Mouse (Mus musculus): ENCODE measurements around the gene Tcaim. TPM values are rescaled to one million over a fixed set of nuclear protein-coding genes. Genes with fewer than 3 reads are reported as not detected.

The Tcaim gene
- 8.0 and 11.0 TPM in 2 replicates for polyA plus RNA-seq (2011; ENCODE audit: insufficient read depth, insufficient read length, low read depth, missing spikeins)

DNA sequence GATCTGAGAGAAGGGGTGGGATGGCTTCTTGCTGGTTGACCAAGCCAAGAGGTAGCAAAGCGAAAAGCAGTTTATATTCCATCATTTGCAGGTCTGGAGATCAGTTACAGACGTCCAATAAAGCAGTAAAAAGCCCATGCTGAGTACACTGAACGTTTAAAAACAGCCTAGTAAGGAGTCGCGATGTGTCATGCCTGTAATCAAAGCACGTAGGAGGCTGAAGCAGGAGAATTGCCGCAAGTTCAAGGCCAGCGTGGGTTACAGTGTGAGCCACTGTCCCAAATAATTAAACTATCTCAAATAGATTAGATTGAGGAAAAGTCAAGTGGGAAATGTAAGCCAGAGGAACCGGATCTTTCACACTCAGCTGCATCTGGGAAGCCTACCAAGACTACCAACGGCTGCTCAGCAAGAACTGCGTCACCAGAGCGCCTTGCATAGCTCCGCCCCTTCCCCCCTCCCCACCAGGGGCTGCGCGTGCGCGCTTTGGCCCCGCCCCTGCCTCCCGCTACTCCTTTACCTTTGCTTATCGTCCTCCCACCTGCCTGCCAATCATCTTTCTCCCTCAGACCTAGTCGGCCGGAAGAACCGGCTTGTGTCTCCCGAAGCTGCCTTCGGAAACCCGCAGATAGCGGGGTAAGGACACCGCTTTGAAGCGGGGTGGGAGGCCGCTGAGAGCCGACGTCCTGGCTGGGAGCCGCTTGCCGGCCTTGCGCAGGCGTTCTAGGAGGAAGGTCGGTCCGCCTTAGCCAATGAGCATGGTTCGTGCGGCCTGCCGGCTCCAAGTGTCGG is at the start of gene Tcaim:
Tcaim (plus strand) TSS at position 487 of the 792 bp plus-strand sequence.
- TF ChIP-seq EP300 (IDR thresholded peaks at IDR 0.05; ENCODE audit: insufficient read depth, low read depth, low read length), result no peak
- TF ChIP-seq POLR2A (IDR thresholded peaks at IDR 0.05; ENCODE audit: insufficient read depth, low read length), result peak; percentile 77
- TF ChIP-seq CTCF (IDR thresholded peaks at IDR 0.05; ENCODE audit: low read depth, low read length), result no peak
- Histone ChIP-seq H3K4me3 (ENCODE audit: low read depth, low read length) (peak within 1 kb of the TSS; percentile 84), H3K27ac (ENCODE audit: insufficient read depth, low read length) (no peak within 1 kb of the TSS; the same call in 1 of the 2 replicates), H3K9ac (ENCODE audit: low read depth, poor library complexity, severe bottlenecking) (peak within 1 kb of the TSS; percentile 71), H3K27me3 (ENCODE audit: control insufficient read depth, insufficient read depth, low read length, poor library complexity, severe bottlenecking) (no peaks in the 10 kb centered on the region), H3K9me3 (replicated peaks; ENCODE audit: control insufficient read depth, insufficient read depth, low read length, poor library complexity, severe bottlenecking) (no peaks in the 10 kb centered on the region), H3K36me3 (ENCODE audit: control insufficient read depth, insufficient read depth, low read length, poor library complexity, severe bottlenecking) (no peaks in the 10 kb centered on the region), H3K4me1 (ENCODE audit: control insufficient read depth, insufficient read depth, low read length) (no peaks in the 10 kb centered on the region)

- H3K9me3 ChIP-seq (replicated peaks; ENCODE audit: control insufficient read depth, insufficient read depth, low read length, poor library complexity, severe bottlenecking), result peaks cover 6% of the 10 kb centered on the region; the same call in 1 of the 2 replicates
- H3K27ac ChIP-seq (ENCODE audit: insufficient read depth, low read length), result no peak overlapping the region
- H3K27me3 ChIP-seq (ENCODE audit: control insufficient read depth, insufficient read depth, low read length, poor library complexity, severe bottlenecking), result no peaks in the 10 kb centered on the region
- no peaks in the 10 kb centered on the region for H3K36me3 ChIP-seq (ENCODE audit: control insufficient read depth, insufficient read depth, low read length, poor library complexity, severe bottlenecking)
- H3K4me1 ChIP-seq (ENCODE audit: control insufficient read depth, insufficient read depth, low read length), result no peaks in the 10 kb centered on the region
- no peak for TF ChIP-seq POLR2A (IDR thresholded peaks at IDR 0.05; ENCODE audit: insufficient read depth, low read length)
- no peak for TF ChIP-seq EP300 (IDR thresholded peaks at IDR 0.05; ENCODE audit: insufficient read depth, low read depth, low read length)
- TF ChIP-seq CTCF (IDR thresholded peaks at IDR 0.05; ENCODE audit: low read depth, low read length), result no peak
- H3K4me3 ChIP-seq (ENCODE audit: low read depth, low read length), result no peak overlapping the region
- H3K9ac ChIP-seq (ENCODE audit: low read depth, poor library complexity, severe bottlenecking), result no peak overlapping the region
Measured at GRCm38 (mm10) chr9:122757614-122758013, 47.7 kb upstream of the Tcaim start.

DNA sequence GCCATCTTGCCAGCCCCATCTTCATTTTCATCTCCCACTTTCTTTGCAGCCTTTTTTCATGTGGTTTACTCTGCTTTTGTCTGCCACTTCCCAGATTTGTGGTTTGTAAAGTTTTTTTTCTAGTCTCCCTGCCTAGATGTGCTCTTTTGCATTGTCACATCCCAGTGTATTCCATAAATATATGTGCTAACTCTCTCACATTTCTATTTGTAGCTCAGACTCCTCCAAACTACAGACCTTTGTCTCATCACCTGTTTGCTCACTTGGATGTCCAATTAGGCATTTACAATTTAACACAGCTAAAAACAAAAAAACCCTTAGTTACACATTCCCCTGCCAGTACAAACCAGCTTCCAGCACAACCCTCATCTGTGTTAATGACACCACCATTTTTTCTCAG is 45.2 kb upstream of the Tcaim start:
- TF ChIP-seq CTCF (IDR thresholded peaks at IDR 0.05; ENCODE audit: low read depth, low read length) (no peak), EP300 (IDR thresholded peaks at IDR 0.05; ENCODE audit: insufficient read depth, low read depth, low read length) (no peak), POLR2A (IDR thresholded peaks at IDR 0.05; ENCODE audit: insufficient read depth, low read length) (no peak)
- Histone ChIP-seq H3K4me3 (ENCODE audit: low read depth, low read length) (no peak overlapping the region), H3K27ac (ENCODE audit: insufficient read depth, low read length) (no peak overlapping the region), H3K27me3 (ENCODE audit: control insufficient read depth, insufficient read depth, low read length, poor library complexity, severe bottlenecking) (no peaks in the 10 kb centered on the region), H3K9me3 (replicated peaks; ENCODE audit: control insufficient read depth, insufficient read depth, low read length, poor library complexity, severe bottlenecking) (peaks cover 5% of the 10 kb centered on the region; the same call in 1 of the 2 replicates), H3K4me1 (ENCODE audit: control insufficient read depth, insufficient read depth, low read length) (no peaks in the 10 kb centered on the region), H3K9ac (ENCODE audit: low read depth, poor library complexity, severe bottlenecking) (no peak overlapping the region), H3K36me3 (ENCODE audit: control insufficient read depth, insufficient read depth, low read length, poor library complexity, severe bottlenecking) (no peaks in the 10 kb centered on the region)

DNA sequence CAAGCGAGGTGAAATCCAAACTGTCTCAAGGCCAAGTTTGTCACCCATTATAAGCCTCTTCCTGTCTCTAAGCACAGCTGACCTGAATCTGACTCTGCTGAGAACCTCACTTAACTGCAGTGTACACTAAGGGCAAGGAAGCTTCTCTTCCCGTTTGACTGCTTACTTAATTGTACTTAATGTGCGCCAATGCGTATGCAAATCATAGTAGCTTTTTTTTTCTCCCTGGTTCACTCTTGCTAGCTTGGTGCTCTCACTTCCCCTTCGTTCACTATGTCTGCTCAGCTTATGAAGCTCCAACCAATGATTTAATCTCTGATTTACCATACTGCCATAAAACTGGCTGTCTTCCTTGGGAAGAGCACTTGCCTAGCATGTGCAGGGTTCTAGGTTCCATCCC is 20.1 kb upstream of the Tcaim start:
- TF ChIP-seq EP300 (IDR thresholded peaks at IDR 0.05; ENCODE audit: insufficient read depth, low read depth, low read length) (no peak), POLR2A (IDR thresholded peaks at IDR 0.05; ENCODE audit: insufficient read depth, low read length) (no peak), CTCF (IDR thresholded peaks at IDR 0.05; ENCODE audit: low read depth, low read length) (no peak)
- Histone ChIP-seq H3K27me3 (ENCODE audit: control insufficient read depth, insufficient read depth, low read length, poor library complexity, severe bottlenecking) (no peaks in the 10 kb centered on the region), H3K4me3 (ENCODE audit: low read depth, low read length) (no peak overlapping the region), H3K9ac (ENCODE audit: low read depth, poor library complexity, severe bottlenecking) (no peak overlapping the region), H3K9me3 (replicated peaks; ENCODE audit: control insufficient read depth, insufficient read depth, low read length, poor library complexity, severe bottlenecking) (no peaks in the 10 kb centered on the region), H3K4me1 (ENCODE audit: control insufficient read depth, insufficient read depth, low read length) (no peaks in the 10 kb centered on the region), H3K27ac (ENCODE audit: insufficient read depth, low read length) (no peak overlapping the region), H3K36me3 (ENCODE audit: control insufficient read depth, insufficient read depth, low read length, poor library complexity, severe bottlenecking) (no peaks in the 10 kb centered on the region)

DNA sequence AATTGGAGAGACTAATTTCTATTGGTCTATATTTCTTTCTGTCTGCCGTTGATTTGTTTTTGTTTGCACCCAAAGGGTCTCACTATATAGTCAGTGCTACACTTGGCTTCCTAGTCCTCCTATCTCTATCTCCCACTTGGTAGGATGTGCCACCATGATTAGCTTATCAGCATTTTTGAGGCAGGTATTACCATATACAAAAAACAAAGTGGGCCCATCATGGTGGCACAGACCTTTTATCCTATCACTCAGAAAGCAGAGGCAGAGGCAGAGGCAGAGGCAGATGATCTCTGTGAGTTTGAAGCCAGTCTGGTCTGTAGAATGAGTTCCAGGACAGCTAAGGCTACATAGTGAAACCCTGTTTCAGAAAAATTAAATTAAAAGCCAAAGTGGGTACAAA is 18.8 kb upstream of the Tcaim start:
- Histone ChIP-seq H3K9me3 (replicated peaks; ENCODE audit: control insufficient read depth, insufficient read depth, low read length, poor library complexity, severe bottlenecking) (no peaks in the 10 kb centered on the region), H3K36me3 (ENCODE audit: control insufficient read depth, insufficient read depth, low read length, poor library complexity, severe bottlenecking) (no peaks in the 10 kb centered on the region)

GRCm38 (mm10) chr9:122805845-122806341 is 554 bp downstream of the Tcaim start:
- Histone ChIP-seq H3K27ac (ENCODE audit: insufficient read depth, low read length) (no peak overlapping the region), H3K4me1 (ENCODE audit: control insufficient read depth, insufficient read depth, low read length) (no peaks in the 10 kb centered on the region), H3K4me3 (ENCODE audit: low read depth, low read length) (peak overlapping the region; percentile 84), H3K27me3 (ENCODE audit: control insufficient read depth, insufficient read depth, low read length, poor library complexity, severe bottlenecking) (no peaks in the 10 kb centered on the region), H3K9ac (ENCODE audit: low read depth, poor library complexity, severe bottlenecking) (peak overlapping the region; percentile 71), H3K36me3 (ENCODE audit: control insufficient read depth, insufficient read depth, low read length, poor library complexity, severe bottlenecking) (no peaks in the 10 kb centered on the region), H3K9me3 (replicated peaks; ENCODE audit: control insufficient read depth, insufficient read depth, low read length, poor library complexity, severe bottlenecking) (no peaks in the 10 kb centered on the region)
- TF ChIP-seq CTCF (IDR thresholded peaks at IDR 0.05; ENCODE audit: low read depth, low read length) (no peak), POLR2A (IDR thresholded peaks at IDR 0.05; ENCODE audit: insufficient read depth, low read length) (no peak), EP300 (IDR thresholded peaks at IDR 0.05; ENCODE audit: insufficient read depth, low read depth, low read length) (no peak)

More for the DNA sequence above, 18.8 kb upstream of the Tcaim start:
- no peaks in the 10 kb centered on the region for H3K27me3 ChIP-seq (ENCODE audit: control insufficient read depth, insufficient read depth, low read length, poor library complexity, severe bottlenecking)
- H3K4me3 ChIP-seq (ENCODE audit: low read depth, low read length), result no peak overlapping the region
- TF ChIP-seq EP300 (IDR thresholded peaks at IDR 0.05; ENCODE audit: insufficient read depth, low read depth, low read length) (no peak), POLR2A (IDR thresholded peaks at IDR 0.05; ENCODE audit: insufficient read depth, low read length) (no peak), CTCF (IDR thresholded peaks at IDR 0.05; ENCODE audit: low read depth, low read length) (no peak)
- no peak overlapping the region for H3K9ac ChIP-seq (ENCODE audit: low read depth, poor library complexity, severe bottlenecking)
- no peak overlapping the region for H3K27ac ChIP-seq (ENCODE audit: insufficient read depth, low read length)
- no peaks in the 10 kb centered on the region for H3K4me1 ChIP-seq (ENCODE audit: control insufficient read depth, insufficient read depth, low read length)

All from ES-Bruce4 (cell line).